Mouse (Mus musculus) liver, adult 2 months (tissue): ENCODE measurements at regions not wholly inside any gene's neighbourhood (a gene's known extent, or its start where the extent isn't known, plus 50 kb on each side); places are given as distances from the start of the nearest gene placed in this dataset.

Experiments
- DNase-seq: peaks from one replicate; pipeline ENCODE4 v3.0.0-alpha.2; 2011; ENCODE audit warnings: low read depth, low spot score; ENCODE audit errors: extremely low read depth
- H3K27ac ChIP-seq: fragments of 200-500 bp; replicated peaks from 2 replicates; pipeline ENCODE4 v1.5.1; 2012; ENCODE audit warnings: low read depth, mild to moderate bottlenecking, control low read depth, inconsistent platforms, low read length; ENCODE audit not compliant: insufficient read depth
- H3K27me3 ChIP-seq: fragments of 200-500 bp; 2 replicates; pipeline ENCODE4 v1.6.1; 2012; ENCODE audit warnings: mild to moderate bottlenecking, moderate library complexity, low read length, inconsistent platforms; ENCODE audit not compliant: control insufficient read depth, insufficient read depth
- H3K36me3 ChIP-seq: fragments of 200-500 bp; 2 replicates; pipeline ENCODE4 v1.6.1; 2012; ENCODE audit warnings: low read length, inconsistent platforms; ENCODE audit not compliant: control insufficient read depth, insufficient read depth
- H3K4me1 ChIP-seq: fragments of 200-500 bp; 2 replicates; pipeline ENCODE4 v1.6.1; 2011; ENCODE audit warnings: low read length; ENCODE audit not compliant: control insufficient read depth, insufficient read depth
- H3K4me3 ChIP-seq: fragments of 200-500 bp; 2 replicates; pipeline ENCODE4 v1.5.1; 2011; ENCODE audit warnings: low read depth, mild to moderate bottlenecking, control low read depth, low read length, moderate library complexity; ENCODE audit not compliant: insufficient read depth
- H3K79me2 ChIP-seq: fragments of 200-500 bp; 2 replicates; pipeline ENCODE4 v1.6.1; 2012; ENCODE audit warnings: inconsistent platforms, mild to moderate bottlenecking, low read length, moderate library complexity; ENCODE audit not compliant: control insufficient read depth, insufficient read depth
- H3K9ac ChIP-seq: fragments of 200-500 bp; 2 replicates; pipeline ENCODE4 v1.6.1; 2012; ENCODE audit warnings: low read depth, mild to moderate bottlenecking, control low read depth, inconsistent platforms, low read length
- CTCF ChIP-seq: fragments of 200-500 bp; IDR thresholded peaks from 2 replicates; pipeline ENCODE4 v1.5.1; 2011; ENCODE audit warnings: low read depth, low read length, control low read depth
- POLR2A ChIP-seq: fragments of 200-500 bp; IDR thresholded peaks from 2 replicates; pipeline ENCODE4 v1.6.1; 2011; ENCODE audit warnings: low read length, control low read depth; ENCODE audit not compliant: insufficient read depth; ENCODE audit errors: extremely low read depth
- WGBS: fragments of 180-500 bp; shearing (Covaris S2); methylation state at CpG from one replicate; pipeline ENCODE4 v1.1.7; 2018; 5-methylcytosine and 5-hydroxymethylcytosine counted together

GRCm38 (mm10) chr13:53900406-53901025 is 155.0 kb downstream of the Drd1 start:
- Histone ChIP-seq H3K9ac (no peak overlapping the region), H3K27ac (no peak overlapping the region), H3K27me3 (no peaks in the 10 kb centered on the region), H3K79me2 (no peaks in the 10 kb centered on the region), H3K4me3 (no peak overlapping the region), H3K36me3 (no peaks in the 10 kb centered on the region), H3K4me1 (no peaks in the 10 kb centered on the region)
- no peak for TF ChIP-seq POLR2A
- TF ChIP-seq CTCF: no peak
- no peak for DNase-seq
- 68% methylated on average over 3 of the region's 3 CpGs for WGBS

GRCm38 (mm10) chr13:53898351-53898750 is 157.2 kb downstream of the Drd1 start:
- H3K4me3 ChIP-seq: no peak overlapping the region
- TF ChIP-seq POLR2A: no peak
- TF ChIP-seq CTCF: no peak
- no peaks in the 10 kb centered on the region for H3K36me3 ChIP-seq
- H3K79me2 ChIP-seq: no peaks in the 10 kb centered on the region
- no peaks in the 10 kb centered on the region for H3K27me3 ChIP-seq
- H3K4me1 ChIP-seq: no peaks in the 10 kb centered on the region
- 86% methylated on average over 10 of the region's 10 CpGs for WGBS
- no peak overlapping the region for H3K9ac ChIP-seq
- H3K27ac ChIP-seq: no peak overlapping the region
- no peak for DNase-seq

GRCm38 (mm10) chr13:53897176-53897575 is 158.3 kb downstream of the Drd1 start:
- Histone ChIP-seq H3K79me2 (no peaks in the 10 kb centered on the region), H3K27ac (no peak overlapping the region), H3K36me3 (no peaks in the 10 kb centered on the region), H3K4me1 (no peaks in the 10 kb centered on the region), H3K9ac (no peak overlapping the region), H3K4me3 (no peak overlapping the region), H3K27me3 (no peaks in the 10 kb centered on the region)
- no peak for TF ChIP-seq POLR2A
- TF ChIP-seq CTCF: no peak
- no peak for DNase-seq
- WGBS: 85% methylated on average over 2 of the region's 2 CpGs

GRCm38 (mm10) chr13:53888411-53888810 is 167.1 kb downstream of the Drd1 start:
- no peaks in the 10 kb centered on the region for H3K27me3 ChIP-seq
- H3K9ac ChIP-seq: no peak overlapping the region
- 91% methylated on average over 3 of the region's 3 CpGs for WGBS
- no peak overlapping the region for H3K4me3 ChIP-seq
- H3K4me1 ChIP-seq: no peaks in the 10 kb centered on the region
- TF ChIP-seq CTCF: no peak
- TF ChIP-seq POLR2A: no peak
- DNase-seq: no peak
- H3K27ac ChIP-seq: no peak overlapping the region
- H3K36me3 ChIP-seq: no peaks in the 10 kb centered on the region
- no peaks in the 10 kb centered on the region for H3K79me2 ChIP-seq

GRCm38 (mm10) chr13:53885756-53886155 is 169.7 kb downstream of the Drd1 start:
- WGBS: 67% methylated on average over 10 of the region's 10 CpGs
- Histone ChIP-seq H3K36me3 (no peaks in the 10 kb centered on the region), H3K4me1 (no peaks in the 10 kb centered on the region), H3K27me3 (no peaks in the 10 kb centered on the region), H3K79me2 (no peaks in the 10 kb centered on the region), H3K27ac (no peak overlapping the region), H3K9ac (no peak overlapping the region), H3K4me3 (no peak overlapping the region)
- no peak for TF ChIP-seq CTCF
- no peak for TF ChIP-seq POLR2A
- DNase-seq: no peak

GRCm38 (mm10) chr13:53883206-53883605 is 172.3 kb downstream of the Drd1 start:
- no peaks in the 10 kb centered on the region for H3K4me1 ChIP-seq
- H3K9ac ChIP-seq: no peak overlapping the region
- no peaks in the 10 kb centered on the region for H3K27me3 ChIP-seq
- no peak overlapping the region for H3K27ac ChIP-seq
- no peak overlapping the region for H3K4me3 ChIP-seq
- WGBS: 77% methylated on average over 6 of the region's 6 CpGs
- no peak for TF ChIP-seq CTCF
- DNase-seq: no peak
- H3K79me2 ChIP-seq: no peaks in the 10 kb centered on the region
- H3K36me3 ChIP-seq: no peaks in the 10 kb centered on the region
